Mouse (Mus musculus): ENCODE measurements at regions not wholly inside any gene's neighbourhood (a gene's known extent, or its start where the extent isn't known, plus 50 kb on each side); places are given as distances from the start of the nearest gene placed in this dataset.

DNA sequence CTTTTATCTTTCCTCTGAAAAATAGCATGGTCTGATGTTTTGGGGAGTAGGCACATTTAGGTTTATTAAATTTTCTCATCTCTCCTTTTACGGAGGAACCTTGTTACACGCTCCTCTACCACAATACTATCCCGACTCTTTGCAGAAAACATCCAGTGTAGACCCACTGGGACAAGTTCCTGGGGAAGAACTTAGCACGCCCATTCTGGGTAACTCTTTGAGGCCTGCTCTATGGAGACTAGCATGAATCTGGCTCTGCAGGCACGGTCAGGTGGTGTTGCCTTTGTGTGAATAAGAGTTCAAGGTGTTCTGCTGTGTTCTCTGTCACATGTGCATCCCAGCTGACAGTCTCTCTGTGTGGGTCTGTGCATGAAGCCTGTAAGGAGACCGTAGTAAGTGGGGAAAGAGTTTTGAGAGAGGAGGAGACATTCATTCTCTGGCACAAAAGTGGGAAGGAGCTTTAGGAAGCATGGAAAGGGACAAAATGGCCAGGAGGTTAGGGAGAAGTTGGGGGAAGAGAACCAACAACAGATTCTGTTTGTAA, 105.2 kb upstream of the Satb2 start:
- peak; percentile 27; the same call in 1 of the 2 replicates for ATAC-seq (ENCODE audit: low FRiP score)
- no peaks in the 10 kb centered on the region for H3K36me3 ChIP-seq
- peaks cover 11% of the 10 kb centered on the region for H3K4me1 ChIP-seq
- H3K4me2 ChIP-seq (replicated peaks): peak overlapping the region; percentile 41
- H3K27ac ChIP-seq: no peak overlapping the region
- no peak overlapping the region for H3K9ac ChIP-seq
- peak overlapping the region; percentile 15; the same call in 1 of the 2 replicates for H3K4me3 ChIP-seq
- WGBS: 75% methylated on average over 6 of the region's 6 CpGs
- H3K27me3 ChIP-seq: 0 out of 2 replicates have a peak, but pooled peaks cover 2% of the 10 kb centered on the region
- H3K9me3 ChIP-seq (replicated peaks): no peaks in the 10 kb centered on the region

DNA sequence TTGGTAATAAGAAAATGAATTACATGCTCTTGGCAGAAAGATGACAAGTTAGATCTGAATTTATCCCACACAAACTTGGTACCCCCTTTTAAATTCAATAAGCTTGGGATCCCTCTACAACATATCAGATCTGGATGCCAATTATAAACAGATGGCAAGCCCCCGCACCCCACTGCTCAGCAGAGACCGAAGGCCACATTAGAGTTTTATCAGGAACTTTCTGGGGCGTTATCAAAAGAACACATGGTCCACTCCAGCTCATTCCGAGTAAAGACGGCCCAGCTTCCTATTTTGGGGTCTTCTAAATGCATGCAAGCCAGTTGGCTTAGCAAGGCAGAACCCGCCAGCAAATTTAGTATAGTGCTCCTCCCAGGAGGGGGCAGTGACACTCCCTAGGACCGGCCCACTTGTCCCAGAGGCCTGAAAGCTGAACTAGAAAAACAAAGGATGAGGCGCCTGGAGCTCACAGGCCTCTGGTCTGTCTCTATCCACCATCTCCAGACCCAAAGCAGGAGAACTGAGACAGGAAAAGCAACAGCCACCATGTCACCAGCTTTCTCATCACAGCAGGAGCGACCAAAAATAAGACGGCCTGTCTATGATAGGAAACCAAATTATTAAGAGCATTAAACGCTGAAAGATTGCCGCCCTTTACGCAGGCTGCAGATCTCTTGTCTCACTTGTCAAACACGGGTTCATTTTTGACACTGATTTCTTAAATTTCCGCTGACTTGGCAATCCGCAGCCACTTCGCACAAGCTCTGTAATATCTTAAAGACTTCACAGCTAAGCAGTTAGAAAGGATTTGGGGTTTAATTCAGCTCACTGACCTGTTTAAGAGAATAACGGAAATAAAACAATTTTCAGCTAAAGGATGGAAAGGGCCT, 117.2 kb upstream of the Satb2 start:
- ATAC-seq (ENCODE audit: low FRiP score): no peak
- 64% methylated on average over 18 of the region's 18 CpGs for WGBS
- Histone ChIP-seq H3K4me2 (replicated peaks) (no peak overlapping the region), H3K4me1 (peaks cover 15% of the 10 kb centered on the region), H3K27ac (no peak overlapping the region), H3K4me3 (no peak overlapping the region), H3K36me3 (no peaks in the 10 kb centered on the region), H3K9me3 (replicated peaks) (no peaks in the 10 kb centered on the region), H3K9ac (no peak overlapping the region), H3K27me3 (no peaks in the 10 kb centered on the region)

DNA sequence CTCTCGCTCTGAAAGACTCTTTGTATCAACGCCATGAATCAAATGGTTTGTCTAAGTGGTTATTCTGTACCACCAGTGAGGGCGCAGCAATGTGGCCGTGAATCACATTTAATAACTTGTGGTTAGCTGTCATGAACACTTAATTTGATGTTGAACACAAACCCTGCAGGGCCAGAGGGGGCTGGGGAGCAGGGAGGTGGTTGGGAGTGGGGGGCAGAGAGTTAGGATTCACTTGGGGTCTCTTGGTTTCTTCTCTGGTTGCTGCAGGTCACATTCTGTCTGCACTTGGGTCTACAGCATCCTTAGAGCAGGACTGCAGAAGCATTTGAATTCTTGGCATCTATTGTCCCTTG, 117.8 kb upstream of the Satb2 start:
- Histone ChIP-seq H3K4me3 (no peak overlapping the region), H3K36me3 (no peaks in the 10 kb centered on the region), H3K4me2 (replicated peaks) (no peak overlapping the region), H3K9ac (no peak overlapping the region), H3K27ac (no peak overlapping the region), H3K9me3 (replicated peaks) (no peaks in the 10 kb centered on the region), H3K27me3 (no peaks in the 10 kb centered on the region), H3K4me1 (peaks cover 15% of the 10 kb centered on the region)
- ATAC-seq (ENCODE audit: low FRiP score): no peak
- WGBS: 66% methylated on average over 4 of the region's 4 CpGs

DNA sequence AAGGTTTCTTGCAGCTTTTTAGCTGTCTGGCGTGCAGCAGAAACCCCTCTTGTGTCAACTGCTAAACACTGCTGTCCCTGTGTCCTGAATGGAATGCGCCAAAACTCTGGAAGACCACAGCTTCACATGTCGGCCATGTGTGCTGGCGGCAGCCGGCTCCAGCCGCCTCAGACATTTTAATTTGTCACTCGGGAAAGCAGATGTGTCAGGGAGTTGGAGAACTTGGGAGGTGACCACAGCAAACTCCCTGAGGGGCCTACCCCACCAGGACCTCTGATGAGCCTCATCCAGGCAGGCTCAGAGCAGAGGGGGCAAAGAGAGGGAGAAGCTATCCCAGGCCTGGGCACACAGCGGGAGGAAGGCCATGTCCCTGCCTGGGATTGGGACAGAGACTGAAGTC, 118.3 kb upstream of the Satb2 start:
- Histone ChIP-seq H3K36me3 (no peaks in the 10 kb centered on the region), H3K27me3 (no peaks in the 10 kb centered on the region), H3K9ac (no peak overlapping the region), H3K4me3 (no peak overlapping the region), H3K27ac (no peak overlapping the region), H3K4me2 (replicated peaks) (no peak overlapping the region), H3K9me3 (replicated peaks) (no peaks in the 10 kb centered on the region), H3K4me1 (peaks cover 15% of the 10 kb centered on the region)
- peak; percentile 35; the same call in 1 of the 2 replicates for ATAC-seq (ENCODE audit: low FRiP score)
- WGBS: 59% methylated on average over 8 of the region's 8 CpGs

DNA sequence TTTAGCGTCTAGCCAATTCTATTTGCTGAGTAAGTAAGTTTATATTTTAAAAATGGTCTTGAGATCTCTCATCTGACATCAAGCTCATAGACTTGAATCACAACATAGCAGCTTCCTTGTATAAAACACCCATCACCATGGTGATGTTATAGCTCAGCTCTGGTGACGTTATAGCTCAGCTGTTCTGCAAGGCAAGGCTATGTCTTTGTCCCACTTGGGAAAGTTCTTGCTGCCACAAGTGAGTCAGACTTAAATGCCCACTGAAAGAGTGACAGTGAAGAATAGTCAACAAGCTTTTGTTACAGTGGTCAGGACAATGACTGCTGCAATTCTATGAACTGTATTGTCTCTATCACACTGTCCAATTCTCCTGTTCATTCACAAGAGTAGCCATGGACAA, 122.2 kb upstream of the Satb2 start:
- Histone ChIP-seq H3K9me3 (replicated peaks) (no peaks in the 10 kb centered on the region), H3K36me3 (no peaks in the 10 kb centered on the region), H3K4me1 (peaks cover 12% of the 10 kb centered on the region), H3K9ac (no peak overlapping the region), H3K27ac (no peak overlapping the region), H3K4me2 (replicated peaks) (no peak overlapping the region), H3K27me3 (no peaks in the 10 kb centered on the region), H3K4me3 (no peak overlapping the region)
- ATAC-seq (ENCODE audit: low FRiP score): no peak
- 62% methylated on average over 2 of the region's 2 CpGs for WGBS

DNA sequence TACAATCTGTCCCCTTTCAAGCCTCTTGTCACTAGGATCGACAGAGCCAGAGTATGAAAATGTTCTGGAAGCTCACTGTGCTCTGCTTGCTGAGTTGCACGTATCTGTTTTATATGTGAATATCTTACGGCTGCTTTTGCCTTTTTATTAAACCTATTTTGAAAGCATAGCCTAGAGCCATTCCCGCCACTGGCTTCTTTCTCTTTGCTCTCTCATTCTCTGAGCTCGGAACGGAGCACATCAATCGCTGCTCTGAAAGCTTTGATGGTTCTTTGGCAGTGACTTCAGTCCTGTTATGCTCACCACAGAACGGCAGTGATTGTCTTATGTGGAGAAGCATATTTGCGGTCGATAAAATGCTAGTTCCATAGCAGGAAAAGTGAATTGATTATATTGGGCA, 128.9 kb upstream of the Satb2 start:
- H3K4me2 ChIP-seq (replicated peaks): no peak overlapping the region
- H3K4me3 ChIP-seq: no peak overlapping the region
- no peak overlapping the region for H3K9ac ChIP-seq
- H3K27ac ChIP-seq: no peak overlapping the region
- H3K9me3 ChIP-seq (replicated peaks): no peaks in the 10 kb centered on the region
- no peaks in the 10 kb centered on the region for H3K4me1 ChIP-seq
- WGBS: 73% methylated on average over 10 of the region's 10 CpGs
- no peaks in the 10 kb centered on the region for H3K27me3 ChIP-seq
- no peaks in the 10 kb centered on the region for H3K36me3 ChIP-seq
- no peak for ATAC-seq (ENCODE audit: low FRiP score)

DNA sequence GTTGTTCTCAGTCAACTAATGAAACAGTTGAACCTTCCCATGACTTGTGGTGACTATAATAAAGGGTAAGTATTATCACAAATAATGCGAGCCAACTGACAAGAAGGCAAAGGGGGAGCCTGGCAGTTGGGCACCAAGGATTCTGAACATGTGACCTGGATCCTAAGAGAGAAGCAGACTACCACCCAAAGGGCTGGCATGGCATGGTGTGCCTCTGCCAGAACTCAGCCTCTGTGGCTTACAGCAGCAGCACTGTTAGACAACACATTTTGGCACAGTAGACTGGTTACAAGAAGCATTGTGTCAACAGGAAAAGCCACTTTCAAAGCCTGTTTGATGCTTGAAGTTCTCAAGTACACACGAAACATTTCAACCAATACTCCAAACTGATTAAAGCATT, 142.2 kb upstream of the Satb2 start:
- Histone ChIP-seq H3K9ac (no peak overlapping the region), H3K36me3 (no peaks in the 10 kb centered on the region), H3K27ac (no peak overlapping the region), H3K4me3 (no peak overlapping the region), H3K4me1 (no peaks in the 10 kb centered on the region), H3K4me2 (replicated peaks) (no peak overlapping the region), H3K9me3 (replicated peaks) (no peaks in the 10 kb centered on the region), H3K27me3 (no peaks in the 10 kb centered on the region)
- ATAC-seq (ENCODE audit: low FRiP score): no peak
- 87% methylated on average over 2 of the region's 2 CpGs for WGBS

DNA sequence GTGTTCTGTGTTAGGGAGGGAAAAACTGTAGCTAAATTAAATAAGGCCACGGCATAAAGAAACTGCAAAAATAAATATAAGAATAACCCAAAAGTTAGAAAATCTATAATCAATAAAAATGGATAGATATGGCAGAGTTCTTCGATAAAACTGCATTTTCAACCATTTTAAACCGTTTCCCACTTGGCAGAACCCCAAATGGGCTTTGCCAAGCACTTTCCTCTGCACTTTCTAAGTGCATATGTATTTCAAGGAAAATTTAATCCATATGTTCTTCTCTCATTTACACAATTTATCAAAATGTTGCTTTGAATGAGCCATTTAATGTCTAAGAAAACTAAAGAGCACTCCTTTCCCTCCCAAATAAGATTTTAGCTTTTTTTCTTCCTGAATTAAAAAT, 165.7 kb upstream of the Satb2 start:
- WGBS: 81% methylated on average over 3 of the region's 3 CpGs
- Histone ChIP-seq H3K4me1 (no peaks in the 10 kb centered on the region), H3K27ac (no peak overlapping the region), H3K27me3 (no peaks in the 10 kb centered on the region), H3K9ac (no peak overlapping the region), H3K4me2 (replicated peaks) (no peak overlapping the region), H3K9me3 (replicated peaks) (no peaks in the 10 kb centered on the region), H3K36me3 (no peaks in the 10 kb centered on the region), H3K4me3 (no peak overlapping the region)
- ATAC-seq (ENCODE audit: low FRiP score): no peak

DNA sequence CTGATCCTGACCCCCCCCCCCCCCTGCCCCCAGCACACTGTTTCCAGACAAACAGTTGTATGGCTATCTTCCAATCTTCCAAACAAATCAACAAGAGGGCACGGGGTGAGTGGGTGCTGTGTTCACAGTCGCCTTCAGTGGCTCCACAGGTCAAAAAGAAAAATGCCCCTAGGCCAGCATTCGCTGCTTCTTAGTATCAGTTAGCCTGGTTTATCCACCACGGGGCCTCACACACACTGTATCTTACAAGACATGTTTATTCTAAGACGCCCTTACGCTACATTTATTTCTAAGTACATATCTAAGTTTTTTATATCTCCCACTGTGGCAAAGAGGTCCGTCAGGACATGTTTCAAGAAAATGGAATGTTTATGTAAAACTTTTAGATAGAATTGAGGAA, 177.4 kb upstream of the Satb2 start:
- peaks cover 5% of the 10 kb centered on the region for H3K4me1 ChIP-seq
- no peak for ATAC-seq (ENCODE audit: low FRiP score)
- 92% methylated on average over 7 of the region's 7 CpGs for WGBS
- no peak overlapping the region for H3K4me3 ChIP-seq
- no peak overlapping the region for H3K27ac ChIP-seq
- H3K4me2 ChIP-seq (replicated peaks): no peak overlapping the region
- no peaks in the 10 kb centered on the region for H3K36me3 ChIP-seq
- H3K9me3 ChIP-seq (replicated peaks): no peaks in the 10 kb centered on the region
- no peak overlapping the region for H3K9ac ChIP-seq
- no peaks in the 10 kb centered on the region for H3K27me3 ChIP-seq

DNA sequence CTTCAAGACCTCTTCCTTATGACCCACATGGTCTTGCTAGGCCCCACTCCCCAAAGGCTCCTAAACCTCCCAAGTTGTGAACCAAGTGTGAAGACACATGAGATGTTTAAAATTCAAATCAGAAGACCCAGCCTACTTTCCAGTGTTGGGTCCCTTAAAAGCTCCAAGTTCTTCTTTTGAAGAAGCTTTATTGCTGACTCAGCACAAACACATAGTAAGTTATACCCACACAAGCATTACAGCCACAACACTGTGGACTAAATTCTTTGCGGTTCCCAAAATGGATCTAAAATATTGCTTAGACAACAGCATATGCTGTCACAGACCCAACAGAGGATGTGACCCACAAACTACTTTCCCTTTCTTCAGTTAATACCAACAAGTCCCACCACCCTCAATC, 186.0 kb upstream of the Satb2 start:
- Histone ChIP-seq H3K27me3 (no peaks in the 10 kb centered on the region), H3K27ac (no peak overlapping the region), H3K36me3 (no peaks in the 10 kb centered on the region), H3K9ac (no peak overlapping the region), H3K4me2 (replicated peaks) (no peak overlapping the region), H3K9me3 (replicated peaks) (no peaks in the 10 kb centered on the region), H3K4me3 (no peak overlapping the region), H3K4me1 (no peaks in the 10 kb centered on the region)
- WGBS: 96% methylated on average over 1 of the region's 1 CpGs
- no peak for ATAC-seq (ENCODE audit: low FRiP score)

DNA sequence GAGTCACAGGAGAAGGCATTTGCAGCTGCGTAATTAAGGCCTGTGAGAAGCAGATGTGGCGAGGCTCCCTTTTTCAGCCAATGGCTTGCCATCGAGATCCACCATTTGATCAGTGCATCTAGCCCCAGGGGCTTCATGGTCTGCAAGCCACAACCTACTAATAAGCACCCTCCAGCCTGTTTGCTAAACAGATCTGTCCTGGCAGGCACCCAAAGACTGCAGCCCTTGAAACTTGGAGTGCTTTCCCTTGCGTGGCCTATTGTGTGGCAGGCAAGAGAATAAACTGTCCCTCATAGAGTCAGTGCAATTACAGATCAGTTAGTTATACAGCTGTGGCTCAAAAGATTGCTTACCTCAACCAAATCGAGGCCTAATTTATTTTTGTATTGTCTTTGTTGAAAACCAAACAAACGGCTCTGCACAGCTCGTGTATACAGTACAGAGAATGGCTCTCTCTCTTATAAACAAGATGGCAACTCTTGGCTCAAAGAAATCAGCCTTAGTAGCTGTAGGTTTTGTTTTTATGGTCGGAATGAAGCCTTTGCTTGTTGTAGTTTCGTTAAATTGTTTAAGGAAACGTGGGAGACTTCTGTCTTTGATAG, 195.9 kb upstream of the Satb2 start:
- Histone ChIP-seq H3K27me3 (no peaks in the 10 kb centered on the region), H3K36me3 (no peaks in the 10 kb centered on the region), H3K9ac (no peak overlapping the region), H3K4me1 (peaks cover 3% of the 10 kb centered on the region), H3K4me2 (replicated peaks) (no peak overlapping the region), H3K4me3 (no peak overlapping the region), H3K9me3 (replicated peaks) (no peaks in the 10 kb centered on the region), H3K27ac (no peak overlapping the region)
- WGBS: 67% methylated on average over 10 of the region's 10 CpGs
- peak; percentile 81 for ATAC-seq (ENCODE audit: low FRiP score)

DNA sequence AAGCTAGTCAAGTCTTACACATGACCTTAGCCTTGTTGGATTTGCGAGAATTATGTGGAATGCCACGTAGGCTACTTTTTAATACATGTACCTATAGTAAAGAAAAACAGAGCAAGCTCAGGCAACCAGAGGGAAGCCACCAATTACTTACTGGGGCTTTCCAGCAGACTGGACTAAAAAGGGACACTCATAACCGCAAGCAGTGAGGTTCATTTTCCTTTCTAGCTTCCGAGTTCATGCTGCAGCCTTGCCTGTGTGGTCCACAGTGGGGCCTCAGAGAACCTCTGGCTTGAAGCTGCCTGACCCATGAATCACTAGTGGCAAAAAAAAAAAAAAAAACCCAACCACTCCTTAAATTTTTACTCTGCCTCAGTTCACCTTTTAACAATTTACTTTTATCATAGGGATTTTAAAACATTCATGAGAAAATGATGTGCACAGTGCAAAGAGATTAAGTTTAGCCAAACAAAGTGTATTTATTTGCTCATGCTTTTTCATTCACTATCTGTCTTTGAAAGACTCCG, 188.6 kb upstream of the 1700066M21Rik start:
- no peak for ATAC-seq (ENCODE audit: low FRiP score)
- Histone ChIP-seq H3K36me3 (no peaks in the 10 kb centered on the region), H3K27me3 (no peaks in the 10 kb centered on the region), H3K9me3 (replicated peaks) (no peaks in the 10 kb centered on the region), H3K4me1 (no peaks in the 10 kb centered on the region), H3K27ac (no peak overlapping the region), H3K4me2 (replicated peaks) (no peak overlapping the region), H3K9ac (no peak overlapping the region), H3K4me3 (no peak overlapping the region)
- 87% methylated on average over 5 of the region's 5 CpGs for WGBS

Data from hindbrain, embryonic 12.5 days (tissue).